Mouse (Mus musculus): ENCODE results near the gene Hmga1b. TPM values are rescaled to one million over a fixed set of nuclear protein-coding genes. Genes with fewer than 3 reads are reported as not detected.
A peak's percentile ranks its signal among the peaks of the same experiment; 100 is the strongest.

Gene Hmga1b
- total RNA-seq, 2 experiments from 2014 or later, result 10.9 to 12.0 TPM

- ATAC-seq (replicated peaks; ENCODE audit: low FRiP score, low TSS enrichment, poor library complexity, severe bottlenecking), result 0 out of 2 replicates have a peak, but pooled peaks have one; percentile 7
These were observed 45.4 kb downstream of the Hmga1b start for GRCm38 (mm10) chr11:120808010-120808409.

- no peak for ATAC-seq (replicated peaks; ENCODE audit: low FRiP score, low TSS enrichment, poor library complexity, severe bottlenecking)
These were observed 49.5 kb downstream of the Hmga1b start for GRCm38 (mm10) chr11:120812068-120812467.

Other genes with a start within 250 kb of the Hmga1b start
- gene Gcgr, start 232.1 kb upstream of the Hmga1b start, total RNA-seq (2014; fragmentation: Nextera tagmentation), result not detected in 2 replicates
- not detected in 2 replicates for gene Gcgr, start 232.1 kb upstream of the Hmga1b start, total RNA-seq (2017)
- 60.4 and 62.7 TPM in 2 replicates for gene Mcrip1, start 213.1 kb upstream of the Hmga1b start, total RNA-seq (2014; fragmentation: Nextera tagmentation)
- 18.5 and 18.8 TPM in 2 replicates for gene Mcrip1, start 213.1 kb upstream of the Hmga1b start, total RNA-seq (2017)
- not detected in 2 replicates for gene Ppp1r27, start 211.7 kb upstream of the Hmga1b start, total RNA-seq (2014; fragmentation: Nextera tagmentation)
- gene Ppp1r27, start 211.7 kb upstream of the Hmga1b start, total RNA-seq (2017), result not detected in 2 replicates
- 236 and 270 TPM in 2 replicates for gene P4hb, start 189.5 kb upstream of the Hmga1b start, total RNA-seq (2014; fragmentation: Nextera tagmentation)
- 334 and 373 TPM in 2 replicates for gene P4hb, start 189.5 kb upstream of the Hmga1b start, total RNA-seq (2017)
- 248 and 334 TPM in 2 replicates for gene Arhgdia, start 181.2 kb upstream of the Hmga1b start, total RNA-seq (2014; fragmentation: Nextera tagmentation)
- 96.3 and 154 TPM in 2 replicates for gene Arhgdia, start 181.2 kb upstream of the Hmga1b start, total RNA-seq (2017)
- 157 and 232 TPM in 2 replicates for gene Alyref, start 164.4 kb upstream of the Hmga1b start, total RNA-seq (2014; fragmentation: Nextera tagmentation)
- gene Alyref, start 164.4 kb upstream of the Hmga1b start, total RNA-seq (2017), result 208 and 278 TPM in 2 replicates
- gene Anapc11, start 164.4 kb upstream of the Hmga1b start, total RNA-seq (2014; fragmentation: Nextera tagmentation), result 84.0 and 110 TPM in 2 replicates
- 21.9 and 27.6 TPM in 2 replicates for gene Anapc11, start 164.4 kb upstream of the Hmga1b start, total RNA-seq (2017)
- 3.3 TPM in 1 of 2 replicates, not detected in the other for gene Npb, start 154.3 kb upstream of the Hmga1b start, total RNA-seq (2014; fragmentation: Nextera tagmentation)
- not detected in 2 replicates for gene Npb, start 154.3 kb upstream of the Hmga1b start, total RNA-seq (2017)
- 74.6 and 87.3 TPM in 2 replicates for gene Pcyt2, start 144.9 kb upstream of the Hmga1b start, total RNA-seq (2014; fragmentation: Nextera tagmentation)
- gene Pcyt2, start 144.9 kb upstream of the Hmga1b start, total RNA-seq (2017), result 28.5 and 29.6 TPM in 2 replicates
- gene Sirt7, start 137.6 kb upstream of the Hmga1b start, total RNA-seq (2014; fragmentation: Nextera tagmentation), result 62.8 and 79.3 TPM in 2 replicates
- 39.8 and 48.3 TPM in 2 replicates for gene Sirt7, start 137.6 kb upstream of the Hmga1b start, total RNA-seq (2017)
- 26.0 and 31.6 TPM in 2 replicates for gene Mafg, start 129.2 kb upstream of the Hmga1b start, total RNA-seq (2014; fragmentation: Nextera tagmentation)
- gene Mafg, start 129.2 kb upstream of the Hmga1b start, total RNA-seq (2017), result 11.7 and 12.2 TPM in 2 replicates
- gene Pycr1, start 119.0 kb upstream of the Hmga1b start, total RNA-seq (2014; fragmentation: Nextera tagmentation), result 0.13 and 1.1 TPM in 2 replicates
- gene Pycr1, start 119.0 kb upstream of the Hmga1b start, total RNA-seq (2017), result 1.5 TPM in 1 of 2 replicates, not detected in the other
- 6.3 TPM in 1 of 2 replicates, not detected in the other for gene Myadml2, start 114.6 kb upstream of the Hmga1b start, total RNA-seq (2014; fragmentation: Nextera tagmentation)
- not detected in 2 replicates for gene Myadml2, start 114.6 kb upstream of the Hmga1b start, total RNA-seq (2017)
- not detected in 2 replicates for gene Notum, start 101.6 kb upstream of the Hmga1b start, total RNA-seq (2014; fragmentation: Nextera tagmentation)
- gene Notum, start 101.6 kb upstream of the Hmga1b start, total RNA-seq (2017), result not detected in 2 replicates
- gene Aspscr1, start 89.8 kb upstream of the Hmga1b start, total RNA-seq (2014; fragmentation: Nextera tagmentation), result 79.5 and 108 TPM in 2 replicates
- gene Aspscr1, start 89.8 kb upstream of the Hmga1b start, total RNA-seq (2017), result 15.5 and 52.7 TPM in 2 replicates
- 132 and 157 TPM in 2 replicates for gene Cenpx, start 49.1 kb upstream of the Hmga1b start, total RNA-seq (2014; fragmentation: Nextera tagmentation)
- gene Cenpx, start 49.1 kb upstream of the Hmga1b start, total RNA-seq (2017), result 95.0 and 99.4 TPM in 2 replicates
- 25.3 and 34.4 TPM in 2 replicates for gene Lrrc45, start 48.9 kb upstream of the Hmga1b start, total RNA-seq (2014; fragmentation: Nextera tagmentation)
- gene Lrrc45, start 48.9 kb upstream of the Hmga1b start, total RNA-seq (2017), result 37.0 and 38.1 TPM in 2 replicates
- 1.6 and 2.9 TPM in 2 replicates for gene Rac3, start 41.3 kb upstream of the Hmga1b start, total RNA-seq (2014; fragmentation: Nextera tagmentation)
- not detected in 2 replicates for gene Rac3, start 41.3 kb upstream of the Hmga1b start, total RNA-seq (2017)
- gene Dcxr, start 35.5 kb upstream of the Hmga1b start, total RNA-seq (2014; fragmentation: Nextera tagmentation), result 12.7 and 14.9 TPM in 2 replicates
- 6.2 and 10.2 TPM in 2 replicates for gene Dcxr, start 35.5 kb upstream of the Hmga1b start, total RNA-seq (2017)
- not detected in 2 replicates for gene Cbr2, start 30.7 kb upstream of the Hmga1b start, total RNA-seq (2014; fragmentation: Nextera tagmentation)
- gene Cbr2, start 30.7 kb upstream of the Hmga1b start, total RNA-seq (2017), result not detected in 2 replicates
- 43.1 and 47.2 TPM in 2 replicates for gene Rfng, start 21.4 kb downstream of the Hmga1b start, total RNA-seq (2014; fragmentation: Nextera tagmentation)
- gene Rfng, start 21.4 kb downstream of the Hmga1b start, total RNA-seq (2017), result 4.8 and 9.5 TPM in 2 replicates
- 107 TPM in 2 replicates for gene Gps1, start 21.5 kb downstream of the Hmga1b start, total RNA-seq (2014; fragmentation: Nextera tagmentation)
- gene Gps1, start 21.5 kb downstream of the Hmga1b start, total RNA-seq (2017), result 103 and 119 TPM in 2 replicates
- 150 TPM in 2 replicates for gene Dus1l, start 33.6 kb downstream of the Hmga1b start, total RNA-seq (2014; fragmentation: Nextera tagmentation)
- gene Dus1l, start 33.6 kb downstream of the Hmga1b start, total RNA-seq (2017), result 68.4 and 87.6 TPM in 2 replicates
- gene Fasn, start 61.8 kb downstream of the Hmga1b start, total RNA-seq (2014; fragmentation: Nextera tagmentation), result 92.0 and 92.3 TPM in 2 replicates
- gene Fasn, start 61.8 kb downstream of the Hmga1b start, total RNA-seq (2017), result 27.2 and 34.0 TPM in 2 replicates
- 9.0 and 14.0 TPM in 2 replicates for gene Ccdc57, start 170.1 kb downstream of the Hmga1b start, total RNA-seq (2014; fragmentation: Nextera tagmentation)
- gene Ccdc57, start 170.1 kb downstream of the Hmga1b start, total RNA-seq (2017), result 6.4 and 6.8 TPM in 2 replicates
- gene Slc16a3, start 185.7 kb downstream of the Hmga1b start, total RNA-seq (2014; fragmentation: Nextera tagmentation), result 0.15 and 1.9 TPM in 2 replicates
- 2.1 and 3.2 TPM in 2 replicates for gene Slc16a3, start 185.7 kb downstream of the Hmga1b start, total RNA-seq (2017)
- gene Csnk1d, start 228.5 kb downstream of the Hmga1b start, total RNA-seq (2014; fragmentation: Nextera tagmentation), result 64.0 and 86.0 TPM in 2 replicates
- 109 and 132 TPM in 2 replicates for gene Csnk1d, start 228.5 kb downstream of the Hmga1b start, total RNA-seq (2017)

Data from megakaryocyte-erythroid progenitor cell, adult 5-6 weeks (primary cell).